Mouse (Mus musculus) myocyte (in vitro differentiated cells): ENCODE measurements around the gene Tmem41b. TPM values are rescaled to one million over a fixed set of nuclear protein-coding genes. Genes with fewer than 3 reads are reported as not detected.
A peak's percentile ranks its signal among the peaks of the same experiment; 100 is the strongest.

Experiments used
- H3K27me3 ChIP-seq: one replicate; pipeline ENCODE4 v1.6.1; 2011; ENCODE audit not compliant: control insufficient read depth, insufficient read depth, insufficient read length
- H3K36me3 ChIP-seq: one replicate; pipeline ENCODE4 v1.6.1; 2011; ENCODE audit not compliant: control insufficient read depth, insufficient read depth
- H3K4me2 ChIP-seq: one replicate; pipeline ENCODE4 v1.6.1; 2011; ENCODE audit warnings: low read depth, control low read depth
- H3K4me3 ChIP-seq: one replicate; pipeline ENCODE4 v1.5.1; 2011; ENCODE audit warnings: mild to moderate bottlenecking, control low read depth, moderate library complexity
- H3K79me2 ChIP-seq: one replicate; pipeline ENCODE4 v1.6.1; 2011; ENCODE audit not compliant: control insufficient read depth, insufficient read depth
- H3ac ChIP-seq: one replicate; pipeline ENCODE4 v1.6.1; 2011; ENCODE audit not compliant: control insufficient read depth, insufficient read length
- CEBPB ChIP-seq: IDR thresholded peaks from 2 replicates; pipeline ENCODE4 v1.6.1; 2011; ENCODE audit warnings: mild to moderate bottlenecking, moderate library complexity; ENCODE audit not compliant: poor library complexity, insufficient read depth, severe bottlenecking
- E2F4 ChIP-seq: IDR thresholded peaks from one replicate; pipeline ENCODE4 v1.6.1; 2011; ENCODE audit warnings: mild to moderate bottlenecking, control low read depth, moderate library complexity; ENCODE audit not compliant: insufficient read depth
- MAX ChIP-seq: IDR thresholded peaks from one replicate; pipeline ENCODE4 v1.6.1; 2011; ENCODE audit warnings: low read depth, mild to moderate bottlenecking, control low read depth
- MYOD1 ChIP-seq, 3 experiments: IDR thresholded peaks; one replicate each; pipeline ENCODE4 v1.6.1; 2011; ENCODE audit warnings: control low read depth in 2 of 3, low read depth in 2 of 3, mild to moderate bottlenecking in 2 of 3, moderate library complexity in 1 of 3; ENCODE audit not compliant: insufficient read length in 2 of 3, control insufficient read depth in 1 of 3
- MYOG ChIP-seq, 3 experiments: IDR thresholded peaks; one replicate each; pipeline ENCODE4 v1.6.1; 2011; ENCODE audit warnings: control low read depth in 2 of 3, low read depth in 2 of 3, mild to moderate bottlenecking in 2 of 3; ENCODE audit not compliant: insufficient read length in 2 of 3, control insufficient read depth in 1 of 3, insufficient read depth in 1 of 3
- POLR2A ChIP-seq: IDR thresholded peaks from one replicate; pipeline ENCODE4 v1.6.1; 2011; ENCODE audit warnings: low read depth, mild to moderate bottlenecking, control low read depth, moderate library complexity; ENCODE audit not compliant: insufficient read length
- POLR2AphosphoS2 ChIP-seq: IDR thresholded peaks from one replicate; pipeline ENCODE4 v1.6.1; 2011; ENCODE audit warnings: low read depth, control low read depth; ENCODE audit not compliant: insufficient read length
- REST ChIP-seq: IDR thresholded peaks from one replicate; pipeline ENCODE4 v1.6.1; 2011; ENCODE audit warnings: mild to moderate bottlenecking, control low read depth, moderate library complexity; ENCODE audit not compliant: insufficient read depth, insufficient read length
- SRF ChIP-seq: IDR thresholded peaks from one replicate; pipeline ENCODE4 v1.6.1; 2011; ENCODE audit warnings: low read depth; ENCODE audit not compliant: control insufficient read depth, insufficient read length
- TCF12 ChIP-seq: IDR thresholded peaks from one replicate; pipeline ENCODE4 v1.6.1; 2011; ENCODE audit warnings: mild to moderate bottlenecking, control low read depth; ENCODE audit not compliant: poor library complexity, insufficient read depth, severe bottlenecking
- TCF3 ChIP-seq: IDR thresholded peaks from one replicate; pipeline ENCODE4 v1.6.1; 2011; ENCODE audit warnings: low read depth, control low read depth; ENCODE audit not compliant: insufficient read length
- USF1 ChIP-seq: IDR thresholded peaks from one replicate; pipeline ENCODE4 v1.6.1; 2011; ENCODE audit warnings: low read depth, mild to moderate bottlenecking, control low read depth, moderate library complexity
- polyA plus RNA-seq: library from polyadenylated mRNA; unstranded; fragments of >200 nt; fragmentation: generic; extraction: Trizol; gene quantifications from one replicate; pipeline ENCODE4 v1.2.1, GENCODE M21; 2012; ENCODE audit warnings: missing spikeins

Gene Tmem41b
- polyA plus RNA-seq, 1 experiment: 32.2 TPM

GRCm38 (mm10) chr7:109958843-109959715, 27.6 kb downstream of the Tmem41b start:
- H3ac ChIP-seq: peak overlapping the region; percentile 95
- no peaks in the 10 kb centered on the region for H3K27me3 ChIP-seq
- peak overlapping the region; percentile 72 for H3K4me3 ChIP-seq
- no peak for TF ChIP-seq REST
- no peak for TF ChIP-seq SRF
- TF ChIP-seq E2F4: no peak
- TF ChIP-seq MAX: no peak
- TF ChIP-seq USF1: no peak
- TF ChIP-seq POLR2A: no peak
- TF ChIP-seq CEBPB: no peak
- TF ChIP-seq TCF3: no peak
- TF ChIP-seq TCF12: no peak
- TF ChIP-seq MYOD1 (IDR thresholded peaks at IDR 0.05; ENCODE audit: control insufficient read depth in 1 of 3, insufficient read length in 2 of 3, low read depth in 2 of 3): no peak
- TF ChIP-seq POLR2AphosphoS2: no peak
- TF ChIP-seq MYOG (IDR thresholded peaks at IDR 0.05; ENCODE audit: control insufficient read depth in 1 of 3, insufficient read depth in 1 of 3, insufficient read length in 2 of 3, low read depth in 2 of 3): no peak
- peaks cover 57% of the 10 kb centered on the region for H3K79me2 ChIP-seq
- H3K36me3 ChIP-seq: no peaks in the 10 kb centered on the region
- H3K4me2 ChIP-seq: peak overlapping the region; percentile 84

GRCm38 (mm10) chr7:109957996-109958789, 28.5 kb downstream of the Tmem41b start:
- Histone ChIP-seq H3K4me3 (peak overlapping the region; percentile 72), H3ac (peak overlapping the region; percentile 95), H3K36me3 (no peaks in the 10 kb centered on the region), H3K79me2 (peaks cover 65% of the 10 kb centered on the region), H3K27me3 (no peaks in the 10 kb centered on the region), H3K4me2 (peak overlapping the region; percentile 84)
- TF ChIP-seq REST (no peak), E2F4 (no peak), POLR2AphosphoS2 (no peak)

GRCm38 (mm10) chr7:109954622-109955401, 31.9 kb downstream of the Tmem41b start:
- TF ChIP-seq SRF (no peak), MYOD1 (IDR thresholded peaks at IDR 0.05; ENCODE audit: control insufficient read depth in 1 of 3, insufficient read length in 2 of 3, low read depth in 2 of 3) (no peak), TCF3 (no peak), USF1 (no peak), POLR2A (no peak), POLR2AphosphoS2 (no peak), TCF12 (no peak), MYOG (IDR thresholded peaks at IDR 0.05; ENCODE audit: control insufficient read depth in 1 of 3, insufficient read depth in 1 of 3, insufficient read length in 2 of 3, low read depth in 2 of 3) (no peak), E2F4 (no peak)
- Histone ChIP-seq H3K27me3 (no peaks in the 10 kb centered on the region), H3ac (no peak overlapping the region), H3K79me2 (peaks cover 96% of the 10 kb centered on the region), H3K4me3 (no peak overlapping the region), H3K4me2 (no peak overlapping the region), H3K36me3 (no peaks in the 10 kb centered on the region)

GRCm38 (mm10) chr7:109951297-109951696, 35.4 kb downstream of the Tmem41b start:
- Histone ChIP-seq H3K4me3 (no peak overlapping the region), H3K27me3 (no peaks in the 10 kb centered on the region)
- TF ChIP-seq POLR2A (no peak), CEBPB (no peak), POLR2AphosphoS2 (no peak), E2F4 (no peak), TCF3 (no peak), SRF (no peak), MYOD1 (IDR thresholded peaks at IDR 0.05; ENCODE audit: control insufficient read depth in 1 of 3, insufficient read length in 2 of 3, low read depth in 2 of 3) (no peak), TCF12 (no peak), MAX (no peak), MYOG (IDR thresholded peaks at IDR 0.05; ENCODE audit: control insufficient read depth in 1 of 3, insufficient read depth in 1 of 3, insufficient read length in 2 of 3, low read depth in 2 of 3) (no peak), USF1 (no peak), REST (no peak)

More at GRCm38 (mm10) chr7:109951297-109951696, 35.4 kb downstream of the Tmem41b start:
- Histone ChIP-seq H3K36me3 (no peaks in the 10 kb centered on the region), H3ac (no peak overlapping the region), H3K4me2 (no peak overlapping the region), H3K79me2 (peaks cover 92% of the 10 kb centered on the region)
